Mouse (Mus musculus) CD4-positive, CD25-positive, alpha-beta regulatory T cell, adult 4 months (primary cell): Measurements from ENCODE around the gene Gabrd. TPM values are rescaled to one million over a fixed set of nuclear protein-coding genes. Genes with fewer than 3 reads are reported as not detected.
A peak's percentile ranks its signal among the peaks of the same experiment; 100 is the strongest.
"Not testable (repeated sequence)": the region's sequence is repeated elsewhere in the genome, so short reads cannot be mapped to it uniquely, and the experiment has no call there.

Source experiments
- ATAC-seq: one replicate; pipeline ENCODE4 v1.8.0; 2017
- polyA plus RNA-seq, 2 experiments: library from polyadenylated mRNA; unstranded; fragments of 100-300 nt; shearing (Covaris generic); gene quantifications; one replicate each; pipeline ENCODE4 v1.2.1; 2017

Gabrd gene
- polyA plus RNA-seq: 1 to 10 TPM; 1.6 to 2.4 TPM

DNA sequence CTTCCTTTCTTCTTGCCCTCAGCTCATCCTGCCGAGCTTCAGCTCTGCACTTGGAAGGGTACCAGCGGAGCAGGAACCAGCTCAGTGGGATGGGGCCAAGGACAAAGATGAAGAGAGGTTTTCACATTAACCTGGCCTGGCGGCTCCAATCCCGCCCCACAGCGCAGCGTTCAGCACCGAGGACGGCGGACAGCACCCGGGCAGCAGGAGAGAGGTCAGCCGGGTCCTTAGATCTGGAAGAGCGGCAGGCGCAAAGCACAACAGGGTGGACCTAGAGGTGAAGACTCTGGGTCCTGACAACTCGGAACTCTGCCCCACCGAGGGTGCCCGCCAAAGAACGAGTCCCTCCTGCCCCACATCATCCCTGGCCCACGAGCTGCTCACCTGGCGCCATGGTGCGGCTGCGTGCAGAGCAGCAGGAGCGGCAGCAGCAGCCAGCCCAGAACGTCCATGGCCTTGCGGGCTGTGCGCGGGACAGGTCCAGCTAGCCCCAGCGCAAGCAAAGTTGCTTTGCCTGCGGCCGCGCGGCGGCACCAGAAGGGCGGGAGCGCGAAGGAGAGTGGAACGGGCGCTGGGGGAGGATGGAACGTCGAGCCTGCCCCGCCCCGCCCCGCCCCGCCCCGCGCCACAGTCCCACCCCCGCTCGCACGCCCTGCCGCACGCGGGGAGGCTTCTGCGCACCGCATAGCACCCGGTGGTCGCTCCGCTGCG lies at the start of gene Gabrd:
Gene Gabrd, minus strand, starts transcription at position 602 of the 711 bp plus-strand sequence.
- peak; percentile 17 for ATAC-seq

DNA sequence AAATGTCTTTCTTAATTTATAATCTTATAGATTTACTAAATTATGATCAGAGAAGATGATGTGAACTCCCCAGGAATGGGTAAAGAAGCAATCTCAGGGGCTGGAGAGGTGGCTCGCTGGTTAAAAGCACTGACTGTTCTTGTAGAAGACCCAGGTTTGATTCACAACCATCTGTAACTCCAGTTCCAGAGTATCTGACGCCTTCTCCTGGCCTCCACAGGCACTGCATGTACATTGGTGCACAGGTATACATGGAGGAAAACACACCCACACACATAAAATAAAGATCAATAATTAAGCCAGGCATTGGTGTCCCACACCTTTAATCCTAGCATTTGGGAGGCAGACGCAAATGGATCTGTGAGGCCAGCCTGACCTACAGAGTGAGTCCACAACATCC lies 44.9 kb upstream of the Gabrd start:
- no peak for ATAC-seq

DNA sequence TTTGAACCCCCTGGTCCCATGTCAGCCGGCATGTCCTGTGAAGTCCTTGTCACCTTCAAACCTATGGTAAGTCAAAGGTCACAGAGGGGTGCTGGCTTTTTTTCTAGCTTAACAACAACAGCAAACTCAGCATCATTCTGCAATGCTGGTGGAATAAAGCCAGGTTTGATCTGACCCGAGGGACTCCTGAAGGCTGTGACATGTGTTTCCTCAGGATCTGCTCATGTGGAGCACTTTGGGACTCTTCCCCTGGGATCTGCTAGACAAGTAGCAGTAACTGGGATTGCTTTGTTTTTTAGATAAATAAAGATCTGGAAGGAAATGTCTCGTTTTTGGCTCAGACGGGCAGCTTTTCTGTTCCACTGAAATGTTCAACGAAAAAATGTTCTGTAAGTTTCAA lies 36.1 kb upstream of the Gabrd start:
- ATAC-seq: no peak

DNA sequence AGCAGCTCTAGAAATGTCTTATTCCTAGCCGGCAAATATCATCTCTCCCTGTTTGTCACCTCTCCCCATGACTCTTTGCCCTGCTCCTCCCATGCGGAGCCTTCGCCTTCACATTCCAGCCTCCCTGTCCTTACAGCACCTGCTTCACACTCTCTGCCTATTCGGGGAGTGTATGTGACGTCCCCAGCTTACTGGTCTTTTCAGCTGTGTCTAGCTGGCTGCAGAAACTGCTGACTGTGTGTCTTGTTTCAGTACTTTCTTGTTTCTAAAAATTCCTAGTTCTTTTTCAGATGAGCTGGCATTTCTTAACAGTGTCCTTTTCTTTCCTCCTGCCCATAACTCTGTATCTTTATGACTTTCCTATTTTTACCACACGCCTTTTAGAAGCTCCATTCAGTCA lies 34.4 kb upstream of the Gabrd start:
- no peak for ATAC-seq

DNA sequence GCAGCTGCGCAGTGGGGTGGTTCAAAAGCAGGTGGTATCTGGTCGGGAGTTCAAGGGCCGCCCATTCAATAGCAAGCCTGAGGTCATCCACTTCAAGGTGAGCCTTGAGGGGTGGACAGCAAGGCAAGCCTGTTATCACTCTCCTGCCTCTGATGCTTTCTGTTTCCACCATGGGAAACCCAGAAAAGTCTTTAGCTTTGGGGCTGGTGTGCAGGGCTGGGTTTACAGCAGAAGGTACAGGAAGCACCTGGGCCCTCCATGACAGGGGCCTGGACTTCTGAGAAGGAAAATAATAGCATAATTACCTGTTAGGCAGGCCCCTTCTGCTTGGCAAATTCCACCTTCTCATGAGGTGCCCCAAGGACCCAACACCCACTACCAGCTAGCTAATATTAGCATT lies 31.3 kb upstream of the Gabrd start:
- no peak for ATAC-seq

DNA sequence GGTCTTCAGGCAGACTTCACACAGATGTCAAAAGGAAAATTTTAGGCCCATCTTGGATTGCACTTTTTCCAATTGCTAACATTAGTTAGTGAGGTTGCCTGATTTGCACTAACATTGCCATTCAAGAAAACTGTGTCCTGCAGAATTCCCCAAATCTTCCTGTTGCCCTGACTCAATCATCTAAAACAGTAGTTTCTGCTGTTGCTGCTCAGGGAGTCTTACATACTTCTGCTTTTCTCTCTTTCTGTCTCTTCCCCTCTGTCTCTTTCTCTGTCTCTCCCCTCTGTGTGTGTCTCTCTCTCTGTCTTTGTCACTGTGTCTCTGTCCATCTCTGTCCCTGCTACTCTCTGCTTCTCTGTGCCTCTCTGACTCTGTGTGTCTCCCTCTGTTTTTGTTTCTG lies 30.5 kb upstream of the Gabrd start:
- ATAC-seq: no peak

DNA sequence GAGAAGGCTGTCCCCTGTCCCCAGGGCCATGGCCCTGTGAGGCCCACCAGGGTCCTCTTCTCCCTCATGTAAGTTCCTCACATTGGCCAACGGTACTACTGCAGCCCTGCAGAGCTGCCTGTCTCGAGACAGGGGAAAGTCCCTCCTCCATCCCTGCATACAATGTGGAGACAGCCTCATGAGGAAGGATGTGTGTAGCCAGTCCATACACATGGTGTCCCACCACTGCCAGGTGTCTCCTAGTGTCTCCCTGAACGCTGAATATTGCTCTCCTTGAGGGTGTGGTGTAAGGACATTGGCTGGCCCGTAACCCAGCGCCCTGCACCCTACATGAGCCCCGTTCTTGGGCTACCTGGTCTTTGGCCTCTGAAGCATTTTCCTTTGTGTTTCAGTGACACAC lies 28.4 kb upstream of the Gabrd start:
- ATAC-seq: no peak

DNA sequence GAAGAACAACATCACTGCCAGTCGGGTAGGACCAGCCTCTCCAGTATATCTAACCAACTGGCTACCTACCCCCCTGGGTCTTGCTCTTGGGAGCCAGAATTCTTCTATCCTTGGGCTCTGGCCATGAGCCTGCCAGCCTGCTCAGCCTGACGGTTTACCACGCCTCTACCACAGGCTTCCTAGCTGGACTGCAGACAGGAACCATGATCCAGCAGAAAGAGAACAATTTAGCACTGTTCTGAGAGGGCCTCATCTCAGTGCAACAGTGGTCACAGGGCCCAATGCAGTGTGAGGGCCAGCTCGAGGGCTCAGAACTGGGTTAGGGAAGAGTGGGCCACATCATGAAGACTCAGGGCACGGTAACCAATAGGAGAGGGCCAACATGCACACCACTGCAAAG lies 26.1 kb upstream of the Gabrd start:
- no peak for ATAC-seq

DNA sequence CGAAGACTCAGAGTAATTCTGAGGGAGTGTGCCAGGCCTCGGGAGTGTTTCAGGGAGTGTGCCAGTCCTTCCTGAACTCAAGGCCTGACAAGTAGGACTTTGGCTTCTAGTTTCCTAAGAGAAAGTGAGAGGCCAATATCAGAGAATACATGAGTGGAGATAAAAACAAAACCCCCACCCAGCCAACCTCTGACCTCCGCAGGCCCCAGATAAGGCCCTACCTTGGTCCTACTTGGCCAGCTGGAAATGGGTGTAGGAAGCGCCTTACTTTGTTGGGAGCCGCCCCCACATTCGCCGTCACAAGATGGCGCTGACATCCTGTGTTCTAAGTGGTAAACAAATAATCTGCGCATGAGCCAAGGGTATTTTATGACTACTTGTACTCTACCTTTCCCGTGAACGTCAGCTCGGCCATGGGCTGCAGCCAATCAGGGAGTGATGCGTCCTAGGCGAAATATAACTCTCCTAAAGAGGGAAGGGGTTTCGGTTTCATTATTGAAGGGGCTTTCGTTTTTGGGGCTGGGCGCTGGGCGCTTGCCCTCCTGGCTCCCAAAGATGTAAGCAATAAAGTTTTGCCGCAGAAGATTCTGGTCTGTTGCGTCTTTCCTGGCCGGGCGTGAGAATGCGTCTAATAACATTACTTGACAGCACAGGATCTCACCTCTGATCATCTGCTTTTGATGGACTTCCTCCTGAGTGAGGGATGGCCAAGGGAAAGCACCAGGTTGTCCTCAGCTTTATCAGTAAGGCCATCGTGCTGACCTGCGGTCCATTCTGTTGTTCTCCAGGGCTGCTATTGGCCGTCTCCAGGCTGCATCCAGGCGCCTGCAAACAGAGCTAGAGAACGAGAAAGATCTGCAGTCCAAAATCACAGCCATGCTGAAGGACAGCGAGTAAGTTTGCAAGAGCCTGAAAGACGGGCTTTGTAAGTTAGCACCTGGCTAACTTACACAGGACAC lies 23.8 kb upstream of the Gabrd start:
- not testable (repeated sequence) for ATAC-seq

DNA sequence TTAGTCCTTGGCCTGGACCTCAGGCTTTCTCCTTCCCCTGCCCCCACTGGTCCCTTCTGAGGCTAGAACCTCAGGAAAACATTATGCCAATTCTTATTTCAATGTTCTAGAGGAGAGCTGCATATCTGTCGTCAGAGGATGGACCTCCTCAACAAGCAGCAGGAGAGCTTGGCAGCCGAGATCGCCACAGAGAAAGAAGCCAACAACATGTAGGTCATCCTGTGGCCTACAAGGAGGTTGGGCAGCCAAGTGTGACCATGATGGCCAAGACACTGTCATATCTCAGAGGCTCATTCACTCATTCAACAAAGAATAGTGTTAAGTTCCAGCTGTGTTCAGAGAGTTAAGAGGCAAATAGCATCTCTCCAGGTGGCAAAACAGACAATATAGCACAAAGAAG lies 22.2 kb upstream of the Gabrd start:
- no peak for ATAC-seq

DNA sequence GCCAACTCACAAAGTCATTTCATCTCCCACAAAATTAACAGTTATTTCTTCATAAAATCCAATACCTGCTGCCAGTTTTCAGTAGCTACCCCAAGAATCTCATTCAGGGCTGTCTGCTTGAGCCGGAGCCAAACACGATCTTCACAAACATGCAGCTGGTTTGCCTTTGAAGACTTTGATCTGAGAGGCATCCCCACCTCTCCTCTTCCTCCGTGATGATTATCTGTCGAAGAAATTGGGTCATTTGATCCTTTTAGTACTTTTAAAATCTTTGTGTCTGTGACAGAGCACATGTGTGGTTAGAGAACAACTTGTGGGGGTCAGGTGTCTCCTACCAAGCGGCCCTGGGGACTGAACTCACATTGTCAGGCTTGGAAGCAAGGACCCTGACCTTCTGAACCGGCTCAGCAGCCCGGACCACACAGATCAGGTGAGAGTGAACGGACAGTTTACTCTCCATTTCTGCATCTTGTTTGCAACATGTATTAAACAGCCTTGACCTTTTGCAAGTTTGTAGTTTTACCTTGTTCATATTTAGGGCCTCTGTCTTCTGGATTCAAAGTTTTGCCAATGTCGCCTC lies 16.8 kb upstream of the Gabrd start:
- ATAC-seq: no peak

DNA sequence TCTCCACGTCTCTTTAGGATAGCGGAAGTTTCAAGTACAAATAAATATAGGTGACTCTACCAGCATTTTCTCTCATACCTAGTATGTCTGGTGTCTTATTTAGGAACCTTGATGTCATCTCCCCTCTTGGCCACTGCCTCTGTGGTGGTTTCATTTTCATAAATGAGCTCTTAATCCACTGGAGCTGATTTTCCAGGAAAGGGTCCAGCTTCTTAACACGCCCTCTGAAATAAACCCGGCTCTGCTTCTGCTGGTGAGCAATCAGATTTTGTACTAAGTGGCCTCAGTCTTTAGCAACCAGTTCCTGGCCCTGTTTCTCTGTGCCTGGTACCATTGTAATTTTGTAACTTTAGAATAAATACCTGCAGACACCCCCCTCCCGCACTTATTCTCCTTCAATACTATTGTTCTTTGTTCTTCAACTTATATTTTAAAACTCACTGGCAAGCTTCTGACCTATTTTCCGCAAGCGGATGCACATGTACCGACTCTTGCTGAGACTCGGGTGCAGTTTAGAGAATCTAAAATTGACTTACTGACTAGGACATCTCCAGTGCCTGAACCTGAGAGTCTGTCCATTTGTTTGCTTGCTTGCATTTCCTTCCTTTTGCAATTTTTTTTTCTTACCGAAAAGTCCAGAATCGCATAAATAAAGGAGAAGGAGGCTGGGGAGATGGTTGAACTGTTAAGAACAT lies 15.9 kb upstream of the Gabrd start:
- no peak for ATAC-seq

DNA sequence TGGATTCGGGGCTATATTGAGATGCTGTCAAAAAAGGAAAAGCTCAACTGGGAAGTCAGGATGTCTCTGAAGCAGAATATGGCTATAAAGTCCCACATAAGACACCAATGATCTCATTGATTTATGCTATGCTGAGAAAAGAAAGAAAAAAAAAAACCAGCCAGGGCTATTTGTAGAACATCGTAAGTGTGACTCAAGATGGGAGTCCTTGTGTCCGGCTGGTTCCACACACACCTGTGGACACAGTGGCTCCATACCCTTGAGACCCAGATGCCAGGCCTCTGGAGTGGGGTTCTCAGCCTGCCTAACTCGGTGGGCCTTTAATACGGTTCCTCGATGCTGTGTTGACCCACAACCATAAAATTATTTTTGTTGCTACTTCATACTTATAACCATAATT lies 14.2 kb upstream of the Gabrd start:
- ATAC-seq: no peak

DNA sequence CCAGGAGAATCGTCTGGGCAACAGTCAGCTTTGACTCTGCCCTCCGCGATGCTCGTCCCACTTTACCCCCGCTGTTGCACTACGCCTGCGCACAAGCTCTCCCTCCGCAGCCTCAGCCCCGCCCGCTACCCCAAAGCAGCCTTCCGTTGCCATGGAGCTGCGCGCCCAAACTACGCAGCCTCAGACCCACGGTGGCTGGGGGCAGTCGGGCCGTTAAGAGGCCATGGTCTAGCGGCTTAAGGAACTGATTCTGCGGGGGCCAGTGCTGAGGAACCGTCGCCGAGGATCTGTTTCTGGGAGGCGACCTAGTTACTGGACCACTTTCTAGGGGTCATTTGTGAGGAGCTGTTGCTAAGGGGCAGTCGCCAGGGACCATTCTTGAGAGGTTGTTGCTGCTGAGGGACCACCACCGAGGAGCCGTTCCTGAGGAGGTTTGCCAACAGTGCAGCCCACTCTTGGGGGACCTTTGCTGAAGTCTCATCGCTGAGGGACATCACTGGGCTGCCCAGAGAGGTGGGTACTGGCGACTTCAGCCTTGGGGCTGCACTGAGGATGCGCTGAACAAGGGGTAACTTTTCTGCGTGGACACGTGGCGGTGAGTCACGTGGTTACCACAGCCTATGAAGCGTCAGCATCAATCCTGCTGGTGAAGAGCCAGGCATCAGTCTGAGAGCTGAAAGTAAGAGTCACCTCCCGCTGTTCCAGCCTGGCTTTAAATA lies 11.3 kb upstream of the Gabrd start, which contains the start of gene Cfap74:
Gene Cfap74, plus strand, starts transcription at position 133 of the 719 bp plus-strand sequence.
- peak; percentile 69 for ATAC-seq

DNA sequence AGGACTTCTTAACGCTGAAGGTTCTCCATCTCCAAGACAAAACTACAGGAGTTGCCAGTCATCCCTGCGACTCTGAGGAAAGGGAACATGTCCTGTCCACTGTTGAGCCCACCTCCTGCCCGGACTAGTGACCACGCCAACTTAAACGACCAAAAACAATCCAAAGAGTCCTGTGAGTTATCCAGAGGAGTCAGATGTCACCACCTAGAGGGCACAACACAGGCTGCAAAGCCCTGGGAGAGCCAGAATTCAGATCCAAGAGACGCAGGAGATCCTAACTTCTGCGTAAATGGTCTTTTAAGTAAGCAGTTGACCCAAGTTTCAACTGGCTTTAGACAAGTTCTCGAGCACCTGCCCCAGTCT lies 10.8 kb upstream of the Gabrd start:
- no peak for ATAC-seq

DNA sequence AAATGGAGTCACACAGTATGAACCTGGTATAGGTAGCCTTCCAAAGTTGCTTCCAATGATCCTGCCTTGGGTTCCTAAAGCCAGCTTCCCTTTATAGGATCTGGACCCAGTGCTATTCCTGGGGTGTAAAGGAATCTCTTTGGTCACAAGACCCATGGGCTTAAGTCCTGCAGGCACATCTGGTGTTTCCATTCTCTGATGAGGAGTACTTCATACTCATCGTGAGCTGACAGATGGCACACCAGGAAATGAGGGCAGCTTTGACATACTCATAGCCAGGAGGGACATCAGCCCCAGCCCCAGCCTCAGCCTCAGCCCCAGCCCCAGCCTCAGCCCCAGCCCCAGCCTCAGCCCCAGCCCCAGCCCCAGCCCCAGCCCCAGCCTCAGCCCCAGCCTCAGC lies 4.6 kb upstream of the Gabrd start:
- no peak for ATAC-seq

DNA sequence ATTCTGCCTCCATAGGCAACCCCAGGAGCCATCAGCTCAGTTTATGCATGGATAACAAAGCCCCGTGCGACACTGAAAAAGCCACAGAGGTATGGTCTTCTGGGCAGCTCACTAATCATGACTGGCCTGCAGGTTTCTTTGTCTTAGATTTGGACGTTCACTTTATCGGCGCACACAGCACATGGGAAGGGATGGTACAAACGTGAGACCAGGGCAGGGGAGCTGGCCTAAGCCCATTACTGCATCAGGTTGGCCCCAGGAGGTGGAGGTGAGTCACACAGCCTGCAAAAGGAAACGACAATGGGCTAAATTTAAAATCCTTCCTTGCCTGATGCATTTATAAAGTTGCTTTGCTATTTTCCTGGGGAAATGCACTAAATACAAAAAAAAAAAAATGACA lies 3.2 kb upstream of the Gabrd start:
- no peak for ATAC-seq

DNA sequence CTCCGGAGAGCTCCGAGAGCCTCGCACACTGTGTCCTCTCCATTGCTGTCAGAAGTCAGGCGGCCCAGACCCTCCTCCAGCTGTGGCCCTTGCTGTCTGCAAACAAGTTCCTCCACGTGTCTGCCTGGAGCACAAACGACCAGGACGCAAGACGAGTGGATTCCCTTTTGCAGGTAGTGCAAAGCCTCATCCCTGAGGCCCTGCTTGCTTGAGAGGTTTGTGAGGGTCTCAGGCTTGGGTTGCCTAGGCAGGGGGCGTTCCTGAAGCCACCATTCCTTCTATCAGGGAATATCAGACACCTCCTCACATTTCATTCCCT lies 269 bp upstream of the Gabrd start:
- no peak for ATAC-seq

DNA sequence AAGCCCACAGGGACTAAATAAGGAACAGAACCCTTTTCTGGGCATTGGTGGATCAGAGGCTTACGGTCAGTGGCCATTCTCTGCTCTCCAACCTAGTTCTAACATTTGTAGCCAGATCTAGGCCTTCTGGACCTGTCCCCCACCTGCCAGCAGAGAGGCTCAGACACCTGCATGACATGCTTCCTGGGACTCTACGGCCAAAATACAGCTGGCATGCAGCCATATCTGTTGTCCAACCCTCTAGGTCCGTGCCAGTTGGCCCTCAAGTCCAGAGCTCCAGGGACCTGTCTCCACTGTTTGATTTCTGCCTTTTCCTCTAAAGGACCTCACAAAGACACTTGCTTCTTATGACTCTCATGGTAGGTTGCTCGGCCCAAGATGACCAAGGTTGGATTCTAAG lies 1.2 kb downstream of the Gabrd start:
- no peak for ATAC-seq

DNA sequence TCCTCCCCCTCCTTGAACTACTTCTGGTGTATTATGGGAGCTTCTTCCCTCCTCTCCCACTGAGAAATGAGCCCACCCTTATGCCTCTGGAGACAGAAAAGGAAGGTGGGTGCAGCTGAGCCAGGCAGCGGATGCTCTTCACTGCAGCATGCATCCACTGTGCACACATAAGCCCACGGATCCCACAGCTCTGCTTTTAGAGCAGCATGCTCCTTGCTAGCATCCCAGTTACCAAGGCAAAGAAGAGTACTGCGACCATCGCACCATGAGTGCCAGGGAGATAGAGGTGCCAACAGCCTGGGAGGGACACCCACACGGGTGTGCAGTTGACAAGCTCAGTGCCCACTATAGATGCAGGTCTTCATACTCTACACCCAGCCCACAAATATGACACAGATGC lies 2.4 kb downstream of the Gabrd start:
- ATAC-seq: no peak

DNA sequence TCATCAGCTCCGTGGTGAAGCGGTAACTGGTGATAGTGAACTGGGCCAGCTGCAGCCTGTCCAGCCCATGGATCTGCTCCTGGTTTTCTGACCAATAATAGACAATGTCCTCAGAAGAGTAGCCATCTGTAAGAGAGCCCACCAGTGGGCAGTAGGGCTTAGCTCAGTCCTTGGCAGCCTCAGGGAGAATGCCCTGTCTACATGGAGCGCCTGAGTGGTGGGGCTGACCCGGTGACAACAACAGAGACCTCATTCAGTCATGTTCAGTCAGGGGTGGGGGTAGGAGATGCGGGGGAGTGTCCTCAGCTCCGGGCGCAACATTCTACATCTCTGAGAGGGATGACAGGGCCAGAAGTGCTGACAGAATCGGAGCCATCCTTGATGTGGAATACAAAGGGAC lies 10.7 kb downstream of the Gabrd start:
- ATAC-seq: no peak

DNA sequence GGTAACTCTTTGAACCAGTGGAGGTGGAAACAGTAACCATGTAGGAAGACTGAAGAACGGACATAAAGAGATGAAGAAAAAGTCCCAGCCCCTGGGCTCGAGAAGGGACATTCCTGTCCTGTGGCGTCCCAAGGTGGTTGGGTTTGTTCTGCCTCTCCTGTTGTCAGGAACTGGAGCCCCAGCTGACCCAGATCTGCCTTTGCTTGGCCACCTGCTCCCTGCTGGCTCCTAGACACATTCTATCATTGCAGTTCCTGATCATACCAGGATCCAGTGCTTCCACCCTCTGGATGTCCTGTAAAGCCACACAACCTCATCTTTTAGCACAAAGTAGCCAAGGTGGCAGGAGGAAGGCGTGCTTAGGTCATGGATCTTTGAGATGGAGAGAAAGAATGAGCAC lies 14.6 kb downstream of the Gabrd start:
- ATAC-seq: no peak

DNA sequence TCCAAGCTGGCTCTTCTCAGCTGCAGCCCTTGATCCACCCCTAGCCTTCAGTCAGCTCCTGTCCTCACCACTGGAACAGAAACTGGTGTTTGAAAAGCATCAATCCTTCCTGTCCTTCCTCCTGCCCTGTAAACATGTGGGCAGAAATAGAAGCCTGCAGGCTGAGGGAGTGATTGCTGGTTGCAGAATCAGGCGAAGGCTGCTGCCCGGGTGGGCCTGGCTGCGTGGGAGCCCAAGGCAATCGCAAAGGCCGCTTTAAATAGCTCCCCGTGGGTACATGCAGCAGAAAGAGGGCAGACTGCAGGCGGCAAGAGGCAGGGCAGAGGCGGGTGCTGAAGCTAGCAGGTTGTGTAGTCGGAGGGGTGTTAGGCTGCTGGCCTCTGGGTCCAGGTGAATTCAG lies 15.2 kb downstream of the Gabrd start:
- ATAC-seq: no peak
